Mouse (Mus musculus) ES-E14 (cell line): ENCODE measurements at regions not wholly inside any gene's neighbourhood (a gene's known extent, or its start where the extent isn't known, plus 50 kb on each side); places are given as distances from the start of the nearest gene placed in this dataset.

Experiments used
- DNase-seq: peaks from one replicate; pipeline ENCODE4 v3.0.0-alpha.2; 2013; ENCODE audit warnings: low read depth, low spot score
- H3K27ac ChIP-seq: 2 replicates; pipeline ENCODE4 v1.5.1; 2012; ENCODE audit warnings: low read depth, mild to moderate bottlenecking, low read length, moderate library complexity, mixed read lengths; ENCODE audit not compliant: poor library complexity, insufficient read depth, severe bottlenecking
- H3K36me3 ChIP-seq: 2 replicates; pipeline ENCODE4 v1.6.1; 2012; ENCODE audit warnings: mild to moderate bottlenecking, low read length, moderate library complexity, mixed read lengths; ENCODE audit not compliant: control insufficient read depth, poor library complexity, insufficient read depth, severe bottlenecking
- H3K4me1 ChIP-seq, 2 experiments: fragments of 150-350 bp in 1 of 2; sonication (generic) in 1 of 2; 2 replicates each; pipeline ENCODE4 v1.6.1; 2012; ENCODE audit warnings: low read length in 2 of 2, mild to moderate bottlenecking in 1 of 2, mixed read lengths in 1 of 2; ENCODE audit not compliant: control insufficient read depth in 2 of 2, insufficient read depth in 2 of 2, poor library complexity in 1 of 2
- H3K4me3 ChIP-seq, 2 experiments: fragments of 150-350 bp in 1 of 2; sonication (generic) in 1 of 2; 2 replicates each; pipeline ENCODE4 v1.5.1; 2012; ENCODE audit warnings: low read length in 2 of 2, low read depth in 1 of 2, mild to moderate bottlenecking in 1 of 2, mixed read lengths in 1 of 2; ENCODE audit not compliant: insufficient read depth in 1 of 2, poor library complexity in 1 of 2, severe bottlenecking in 1 of 2
- H3K9ac ChIP-seq: 2 replicates; pipeline ENCODE4 v1.6.1; 2012; ENCODE audit warnings: low read depth, mild to moderate bottlenecking, low read length, mixed read lengths; ENCODE audit not compliant: poor library complexity, insufficient read depth, severe bottlenecking
- H3K9me3 ChIP-seq: fragments of 150-350 bp; sonication (generic); 2 replicates; pipeline ENCODE4 v1.6.1; 2012; ENCODE audit warnings: low read depth, mild to moderate bottlenecking, low read length; ENCODE audit not compliant: control insufficient read depth, insufficient read depth
- CHD2 ChIP-seq: IDR thresholded peaks from 2 replicates; pipeline ENCODE4 v1.6.1; 2014; ENCODE audit warnings: mild to moderate bottlenecking, low read depth, low read length, inconsistent platforms
- HCFC1 ChIP-seq: IDR thresholded peaks from 2 replicates; pipeline ENCODE4 v1.6.1; 2012; ENCODE audit warnings: low read length, inconsistent platforms, borderline replicate concordance; ENCODE audit not compliant: insufficient read depth
- MAFK ChIP-seq: IDR thresholded peaks from 2 replicates; pipeline ENCODE4 v1.6.1; 2014; ENCODE audit warnings: mild to moderate bottlenecking, low read depth, low read length, inconsistent platforms; ENCODE audit not compliant: insufficient read depth
- ZC3H11A ChIP-seq: IDR thresholded peaks from 2 replicates; pipeline ENCODE4 v1.6.1; 2012; ENCODE audit warnings: low read depth, mild to moderate bottlenecking, inconsistent platforms, low read length, borderline replicate concordance
- ZNF384 ChIP-seq: IDR thresholded peaks from 2 replicates; pipeline ENCODE4 v1.6.1; 2012; ENCODE audit warnings: low read depth, low read length, inconsistent platforms
- in situ Hi-C, 2 experiments: fragments of 600-800 bp; cut with MboI; formaldehyde crosslinking; loops; one replicate each; pipeline ENCODE4 v1.15.1; 2025; ENCODE audit warnings: low sequenced_read_pairs in 2 of 2, inconsistent platforms in 1 of 2; ENCODE audit not compliant: unreplicated experiment in 2 of 2

- no peaks in the 10 kb centered on the region for H3K9me3 ChIP-seq
- in situ Hi-C loops: no loop called here
- no peak for DNase-seq
- H3K4me1 ChIP-seq: no peaks in the 10 kb centered on the region
- H3K9ac ChIP-seq: no peak overlapping the region
- no peak overlapping the region for H3K27ac ChIP-seq
- H3K36me3 ChIP-seq: no peaks in the 10 kb centered on the region
- TF ChIP-seq ZNF384 (no peak), CHD2 (no peak), MAFK (no peak), HCFC1 (no peak), ZC3H11A (no peak)
- H3K4me3 ChIP-seq: no peak overlapping the region
These were observed 288.3 kb upstream of the Cntn4 start for GRCm38 (mm10) chr6:105389192-105389591.

- in situ Hi-C loops: no loop called here
- no peak for DNase-seq
- H3K9me3 ChIP-seq: no peaks in the 10 kb centered on the region
- no peak overlapping the region for H3K9ac ChIP-seq
- H3K4me3 ChIP-seq: no peak overlapping the region
- TF ChIP-seq MAFK (no peak), ZNF384 (no peak), HCFC1 (no peak), ZC3H11A (no peak), CHD2 (no peak)
- H3K27ac ChIP-seq: no peak overlapping the region
- H3K36me3 ChIP-seq: no peaks in the 10 kb centered on the region
- no peaks in the 10 kb centered on the region for H3K4me1 ChIP-seq
These were observed 279.1 kb upstream of the Cntn4 start for GRCm38 (mm10) chr6:105398315-105398714.

- in situ Hi-C loops: no loop called here
- no peak overlapping the region for H3K27ac ChIP-seq
- no peak for DNase-seq
- no peaks in the 10 kb centered on the region for H3K36me3 ChIP-seq
- TF ChIP-seq MAFK (no peak), CHD2 (no peak), ZC3H11A (no peak), ZNF384 (no peak), HCFC1 (no peak)
- H3K9ac ChIP-seq: no peak overlapping the region
- no peaks in the 10 kb centered on the region for H3K4me1 ChIP-seq
- no peaks in the 10 kb centered on the region for H3K9me3 ChIP-seq
- no peak overlapping the region for H3K4me3 ChIP-seq
These were observed 259.9 kb upstream of the Cntn4 start for GRCm38 (mm10) chr6:105417551-105417950.

GRCm38 (mm10) chr6:105447208-105447607 lies 230.3 kb upstream of the Cntn4 start:
- no peak for TF ChIP-seq CHD2
- peak; percentile 72 for TF ChIP-seq MAFK
- no peak for TF ChIP-seq ZC3H11A
- in situ Hi-C loops: no loop called here
- no peak overlapping the region for H3K4me3 ChIP-seq
- DNase-seq: no peak
- no peaks in the 10 kb centered on the region for H3K9me3 ChIP-seq
- H3K27ac ChIP-seq: no peak overlapping the region
- no peaks in the 10 kb centered on the region for H3K4me1 ChIP-seq
- no peaks in the 10 kb centered on the region for H3K36me3 ChIP-seq
- H3K9ac ChIP-seq: no peak overlapping the region

GRCm38 (mm10) chr6:105483388-105483787 lies 194.1 kb upstream of the Cntn4 start:
- in situ Hi-C loops: no loop called here

More at GRCm38 (mm10) chr6:105483388-105483787, 194.1 kb upstream of the Cntn4 start:
- H3K4me1 ChIP-seq: no peaks in the 10 kb centered on the region
- no peak for TF ChIP-seq MAFK
- TF ChIP-seq ZNF384: no peak
- TF ChIP-seq CHD2: no peak
- TF ChIP-seq ZC3H11A: no peak
- no peak for TF ChIP-seq HCFC1
- H3K27ac ChIP-seq: no peak overlapping the region
- DNase-seq: no peak
- H3K36me3 ChIP-seq: no peaks in the 10 kb centered on the region
- H3K9me3 ChIP-seq: no peaks in the 10 kb centered on the region
- no peak overlapping the region for H3K9ac ChIP-seq
- no peak overlapping the region for H3K4me3 ChIP-seq
